Comparison of ENCODE assay signal across 8 mouse cellular contexts in genomic region chr19:47463206-47463605, GRCm38 (mm10). TPM values are rescaled to one million over a fixed set of nuclear protein-coding genes. Genes with fewer than 3 reads are reported as not detected.
DNase-seq lines count a peak whose midpoint lies in the region; TF ChIP-seq lines count a peak whose summit lies in the region.

No protein-coding gene starts in this region.

- H3K27ac ChIP-seq in heart, adult 2 months: peak overlapping the region; percentile 96
- H3K27ac ChIP-seq in ES-Bruce4 (ENCODE audit: insufficient read depth, low read length) (no peak overlapping the region), macrophage (peak overlapping the region; percentile 68)
- peak overlapping the region; percentile 97 for H3K27ac ChIP-seq in hindbrain, embryonic 10.5 days

- peak overlapping the region; percentile 99 for H3K9ac ChIP-seq in heart, adult 2 months (ENCODE audit: low read depth, low read length)
- H3K9ac ChIP-seq in ES-Bruce4 (ENCODE audit: low read depth, poor library complexity, severe bottlenecking): peak overlapping the region; percentile 64

- H3K4me1 ChIP-seq in heart, adult 2 months (ENCODE audit: control insufficient read depth, insufficient read depth, low read length): peaks cover 29% of the 10 kb centered on the region
- H3K4me1 ChIP-seq in ES-Bruce4 (ENCODE audit: control insufficient read depth, insufficient read depth, low read length): no peaks in the 10 kb centered on the region
- H3K4me1 ChIP-seq in hindbrain, embryonic 10.5 days (replicated peaks): peaks cover 69% of the 10 kb centered on the region

- H3K27me3 ChIP-seq in heart, adult 2 months (ENCODE audit: control insufficient read depth, insufficient read depth, low read length): no peaks in the 10 kb centered on the region
- H3K27me3 ChIP-seq in ES-Bruce4 (ENCODE audit: control insufficient read depth, insufficient read depth, low read length, poor library complexity, severe bottlenecking): no peaks in the 10 kb centered on the region
- H3K27me3 ChIP-seq in hindbrain, embryonic 10.5 days (ENCODE audit: insufficient read depth, poor library complexity, severe bottlenecking): peaks cover 11% of the 10 kb centered on the region; the same call in 1 of the 2 replicates

- H3K4me3 ChIP-seq in heart, adult 2 months: peak overlapping the region; percentile 99
- H3K4me3 ChIP-seq in ES-Bruce4 (ENCODE audit: low read depth, low read length): peak overlapping the region; percentile 82
- peak overlapping the region; percentile 86 for H3K4me3 ChIP-seq in hindbrain, embryonic 10.5 days
- peak overlapping the region; percentile 84 for H3K4me3 ChIP-seq in macrophage (ENCODE audit: inconsistent target)

- no peak for TF ChIP-seq POLR2A in heart, adult 2 months (IDR thresholded peaks at IDR 0.05; ENCODE audit: insufficient read depth, low read depth, low read length)
- TF ChIP-seq POLR2A in ES-Bruce4 (IDR thresholded peaks at IDR 0.05; ENCODE audit: insufficient read depth, low read length): no peak

- H3K36me3 ChIP-seq in heart, adult 2 months (ENCODE audit: control insufficient read depth, insufficient read depth, low read length): peaks cover 3% of the 10 kb centered on the region; the same call in 1 of the 2 replicates
- H3K36me3 ChIP-seq in ES-Bruce4 (ENCODE audit: control insufficient read depth, insufficient read depth, low read length, poor library complexity, severe bottlenecking) (no peaks in the 10 kb centered on the region), macrophage (ENCODE audit: inconsistent target) (no peaks in the 10 kb centered on the region)
- peaks cover 15% of the 10 kb centered on the region for H3K36me3 ChIP-seq in hindbrain, embryonic 10.5 days

- DNase-seq in heart, adult 2 months: no peak
- DNase-seq in heart, postnatal 25 days (ENCODE audit: low spot score): no peak
- peak; percentile 71 for DNase-seq in hindbrain, embryonic 10.5 days (ENCODE audit: low spot score)
- DNase-seq in adrenal gland, adult 18-20 months (ENCODE audit: low spot score in 2 of 2): no peak
- DNase-seq in cerebellum, postnatal 36 days: no peak
- DNase-seq in layer of hippocampus, adult 9-11 months: no peak

- intact Hi-C loops in heart, adult 2 months (cut with DNase I): loop anchor here (5.0 kb wide), 1 partner anchor 36 kb away; no protein-coding TSS in a partner anchor
- intact Hi-C loops in heart, postnatal 25 days (cut with DNase I): loop anchor here (2.0 to 5.0 kb wide), 2 partner anchors 36 to 78 kb away; no protein-coding TSS in a partner anchor

- WGBS in heart, adult 2 months: 2% methylated on average over 13 of the region's 13 CpGs
- under 1% methylated on average over 13 of the region's 13 CpGs for whole genome bisulfite sequencing in hindbrain, embryonic 10.5 days
- 9% methylated on average over 13 of the region's 13 CpGs for WGBS in macrophage (ENCODE audit: missing documents)

- H3K9me3 ChIP-seq in ES-Bruce4 (replicated peaks; ENCODE audit: control insufficient read depth, insufficient read depth, low read length, poor library complexity, severe bottlenecking): no peaks in the 10 kb centered on the region
- H3K9me3 ChIP-seq in hindbrain, embryonic 10.5 days: peaks cover 4% of the 10 kb centered on the region; the same call in 1 of the 2 replicates

- TF ChIP-seq EP300 in heart, adult 2 months (IDR thresholded peaks at IDR 0.05; ENCODE audit: insufficient read depth, low read depth, low read length): no peak
- no peak for TF ChIP-seq EP300 in ES-Bruce4 (IDR thresholded peaks at IDR 0.05; ENCODE audit: insufficient read depth, low read depth, low read length)

- TF ChIP-seq CTCF in heart, adult 2 months (IDR thresholded peaks at IDR 0.05): no peak
- no peak for TF ChIP-seq CTCF in ES-Bruce4 (IDR thresholded peaks at IDR 0.05; ENCODE audit: low read depth, low read length)

- H3K79me2 ChIP-seq in heart, adult 2 months (replicated peaks; ENCODE audit: control insufficient read depth, insufficient read depth, low read length): no peaks in the 10 kb centered on the region; the same call in none of the 2 replicates
- peaks cover 47% of the 10 kb centered on the region for H3K79me2 ChIP-seq in macrophage (ENCODE audit: inconsistent target)

RNA-seq across cellular contexts. Expression of gene Sh3pxd2a, which starts 1.0 kb away (rescaled TPM):
- 10 to 100 TPM; 52.3 to 53.2 TPM for total RNA-seq in heart, adult 2 months (2021)
- polyA plus RNA-seq in heart, adult 2 months (2012; rRNA removed): 36.1 and 40.3 TPM in 2 replicates
- 10 to 100 TPM; 63.5 to 63.6 TPM for total RNA-seq in heart, postnatal 25 days (2021)
- polyA plus RNA-seq in ES-Bruce4 (2011; ENCODE audit: insufficient read depth, insufficient read length, low read depth, missing spikeins) (47.6 and 51.9 TPM in 2 replicates), macrophage (2018) (7.9 to 13.4 TPM (median 8.0 TPM) in 3 replicates)
- polyA plus RNA-seq in hindbrain, embryonic 10.5 days (2016; fragmentation: Nextera tagmentation; extraction: Ambion mirVana): 2.7 TPM in 2 replicates
- total RNA-seq in macrophage (2018; cell fraction: chromatin; rRNA removed): 10 to 100 TPM; 10.9 to 28.2 (median 21.6) TPM
- 10 to 100 TPM in 14 of 26 experiments, 1 to 10 TPM in 12; 6.1 to 17.3 (median 11.1) TPM for total RNA-seq in macrophage (2018; cell fraction: cytosol; rRNA removed)
- total RNA-seq in macrophage (2018; cell fraction: nucleus; rRNA removed): 10 to 100 TPM in 25 of 26 experiments, 1 to 10 TPM in 1; 9.3 to 36.6 (median 16.3) TPM
- 100 to 1,000 TPM in 1 of 2 experiments, 10 to 100 TPM in 1; 55.1 to 103 TPM for total RNA-seq in adrenal gland, adult 18-20 months (2021)
